Mouse (Mus musculus) heart, embryonic 14.5 days (tissue): ENCODE data around the gene Zfp990. TPM values are rescaled to one million over a fixed set of nuclear protein-coding genes. Genes with fewer than 3 reads are reported as not detected.
"Not testable (repeated sequence)": the region's sequence is repeated elsewhere in the genome, so short reads cannot be mapped to it uniquely, and the experiment has no call there.

ENCODE experiments used
- ATAC-seq: fragments of 200-750 bp; cut with Nextera tagmentation; 2 replicates; pipeline ENCODE4 v1.8.0; 2017; ENCODE audit warnings: low read depth, moderate TSS enrichment; ENCODE audit not compliant: insufficient number of reproducible peaks, insufficient read depth, low FRiP score
- H3K27ac ChIP-seq, 2 experiments: fragments of 200-500 bp in 1 of 2; fragments of 300-500 bp in 1 of 2; sonication (generic) in 1 of 2; replicated peaks in 1 of 2; 2 replicates each; pipeline ENCODE4 v1.5.1; 2012 to 2014; ENCODE audit warnings: low read depth in 2 of 2, low read length in 2 of 2, control low read depth in 1 of 2, mild to moderate bottlenecking in 1 of 2, mixed read lengths in 1 of 2; ENCODE audit not compliant: control insufficient read depth in 1 of 2, insufficient read depth in 1 of 2
- H3K27me3 ChIP-seq: fragments of 300-500 bp; sonication (generic); 2 replicates; pipeline ENCODE4 v1.6.1; 2014; ENCODE audit warnings: mild to moderate bottlenecking, low read length, control low read depth; ENCODE audit not compliant: control insufficient read depth, insufficient read depth
- H3K36me3 ChIP-seq: fragments of 300-500 bp; sonication (generic); 2 replicates; pipeline ENCODE4 v1.6.1; 2014; ENCODE audit warnings: mild to moderate bottlenecking, control low read depth, low read length, mixed read lengths; ENCODE audit not compliant: control insufficient read depth, insufficient read depth
- H3K4me1 ChIP-seq, 2 experiments: fragments of 200-500 bp in 1 of 2; fragments of 300-500 bp in 1 of 2; sonication (generic) in 1 of 2; 2 replicates each; pipeline ENCODE4 v1.6.1; 2012 to 2014; ENCODE audit warnings: low read length in 2 of 2, control low read depth in 1 of 2, mixed read lengths in 1 of 2; ENCODE audit not compliant: control insufficient read depth in 2 of 2, insufficient read depth in 2 of 2
- H3K4me2 ChIP-seq: fragments of 300-500 bp; sonication (generic); 2 replicates; pipeline ENCODE4 v1.6.1; 2014; ENCODE audit warnings: mild to moderate bottlenecking, low read length
- H3K4me3 ChIP-seq, 2 experiments: fragments of 200-500 bp in 1 of 2; fragments of 300-500 bp in 1 of 2; sonication (generic) in 1 of 2; 2 replicates each; pipeline ENCODE4 v1.5.1; 2012 to 2014; ENCODE audit warnings: low read length in 2 of 2, mild to moderate bottlenecking in 2 of 2, control low read depth in 1 of 2, low read depth in 1 of 2, moderate library complexity in 1 of 2; ENCODE audit not compliant: control insufficient read depth in 1 of 2, insufficient read depth in 1 of 2
- H3K9ac ChIP-seq: fragments of 300-500 bp; sonication (generic); 2 replicates; pipeline ENCODE4 v1.6.1; 2014; ENCODE audit warnings: mild to moderate bottlenecking, low read length
- H3K9me3 ChIP-seq: fragments of 300-500 bp; sonication (generic); 2 replicates; pipeline ENCODE4 v1.6.1; 2016; ENCODE audit warnings: low read length, control low read depth; ENCODE audit not compliant: control insufficient read depth
- whole genome bisulfite sequencing: fragments of 180-500 bp; shearing (Covaris S2); extraction: QIAGEN DNeasy Blood & Tissue Kit; methylation state at CpG from one replicate; pipeline ENCODE4 v1.1.7; 2014; 5-methylcytosine and 5-hydroxymethylcytosine counted together
- polyA plus RNA-seq: library from polyadenylated mRNA; unstranded; fragments of >200 nt; fragmentation: Nextera tagmentation; extraction: Ambion mirVana; gene quantifications from 2 replicates; pipeline ENCODE4 v1.2.1, GENCODE M21; 2014

Gene Zfp990
- not detected in 2 replicates for polyA plus RNA-seq

GRCm38 (mm10) chr4:145510459-145510858 lies at the start of gene Zfp990:
Gene Zfp990 (plus strand): TSS chr4:145510759.
- WGBS = 80% methylated on average over 2 of the region's 4 CpGs
- not testable (repeated sequence) for H3K27me3 ChIP-seq, H3K36me3 ChIP-seq, H3K4me3 ChIP-seq, H3K9me3 ChIP-seq, H3K4me2 ChIP-seq, H3K9ac ChIP-seq, ATAC-seq, H3K4me1 ChIP-seq, H3K27ac ChIP-seq

GRCm38 (mm10) chr4:145463553-145464253 lies 46.9 kb upstream of the Zfp990 start:
- H3K4me1 ChIP-seq, H3K9me3 ChIP-seq, H3K36me3 ChIP-seq, ATAC-seq, H3K27ac ChIP-seq, H3K27me3 ChIP-seq: not testable (repeated sequence)
- H3K9ac ChIP-seq = 0 out of 2 replicates have a peak overlapping the region, but pooled peaks have one; percentile 16
- H3K4me2 ChIP-seq = peak overlapping the region; percentile 66
- 16% methylated on average over 67 of the region's 68 CpGs for WGBS
- peak overlapping the region; percentile 36 to 48 for H3K4me3 ChIP-seq

DNA sequence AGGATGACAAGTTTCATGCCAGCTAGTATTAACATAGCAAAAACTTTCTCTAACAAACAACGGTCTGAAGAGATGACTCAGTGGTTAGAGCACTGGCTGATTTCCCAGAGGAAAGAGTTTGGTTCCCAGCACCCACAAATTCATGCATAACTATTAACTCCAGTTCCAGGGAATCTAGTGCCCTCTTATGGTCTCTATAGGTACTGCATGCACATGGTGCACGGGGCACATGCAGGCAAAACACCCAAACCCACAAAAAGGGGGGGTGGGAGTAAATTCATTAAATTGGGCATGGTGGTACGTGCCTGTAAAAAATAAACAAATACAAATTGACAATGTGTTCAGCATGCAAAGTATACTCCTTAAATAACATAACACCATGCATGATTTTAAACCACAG lies 32.4 kb upstream of the Zfp990 start:
- H3K4me1 ChIP-seq = no peaks in the 10 kb centered on the region
- H3K27ac ChIP-seq = no peak overlapping the region
- H3K4me2 ChIP-seq = no peak overlapping the region
- H3K4me3 ChIP-seq = no peak overlapping the region
- H3K9ac ChIP-seq = no peak overlapping the region
- no peaks in the 10 kb centered on the region for H3K27me3 ChIP-seq
- ATAC-seq = no peak
- 72% methylated on average over 3 of the region's 3 CpGs for WGBS
- no peaks in the 10 kb centered on the region for H3K36me3 ChIP-seq
- H3K9me3 ChIP-seq = peaks cover 20% of the 10 kb centered on the region; the same call in 1 of the 2 replicates

- not testable (repeated sequence) for H3K36me3 ChIP-seq, H3K4me1 ChIP-seq, H3K27me3 ChIP-seq, H3K9ac ChIP-seq, H3K27ac ChIP-seq, H3K4me3 ChIP-seq, H3K4me2 ChIP-seq, ATAC-seq
- WGBS = 88% methylated on average over 8 of the region's 8 CpGs
- H3K9me3 ChIP-seq = peaks cover 20% of the 10 kb centered on the region; the same call in 1 of the 2 replicates
These were observed 29.9 kb upstream of the Zfp990 start for GRCm38 (mm10) chr4:145480699-145481098.

DNA sequence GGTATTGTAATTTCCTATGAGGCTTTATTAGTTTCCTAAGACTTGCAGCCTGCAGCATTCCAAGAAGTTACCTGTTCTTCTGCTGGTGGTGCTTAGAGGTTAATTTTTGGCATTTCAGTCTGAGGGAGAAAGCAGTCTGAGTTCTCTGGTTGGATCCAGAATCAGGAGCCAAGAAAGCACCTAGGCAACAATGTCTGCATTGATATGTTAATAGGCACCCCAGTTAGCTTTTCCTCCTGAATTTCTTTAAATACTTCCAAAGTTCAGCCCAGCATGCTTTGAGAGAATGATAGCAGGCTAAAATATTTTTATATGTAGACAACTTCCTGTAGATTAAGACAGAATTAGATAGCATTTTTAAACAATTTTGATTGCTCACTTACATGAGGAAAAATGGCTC lies 21.2 kb upstream of the Zfp990 start:
- ATAC-seq = no peak
- Histone ChIP-seq H3K27me3 (no peaks in the 10 kb centered on the region), H3K4me3 (no peak overlapping the region), H3K4me2 (no peak overlapping the region), H3K27ac (no peak overlapping the region), H3K4me1 (no peaks in the 10 kb centered on the region), H3K9ac (no peak overlapping the region), H3K36me3 (no peaks in the 10 kb centered on the region), H3K9me3 (0 out of 2 replicates have a peak, but pooled peaks cover 2% of the 10 kb centered on the region)

DNA sequence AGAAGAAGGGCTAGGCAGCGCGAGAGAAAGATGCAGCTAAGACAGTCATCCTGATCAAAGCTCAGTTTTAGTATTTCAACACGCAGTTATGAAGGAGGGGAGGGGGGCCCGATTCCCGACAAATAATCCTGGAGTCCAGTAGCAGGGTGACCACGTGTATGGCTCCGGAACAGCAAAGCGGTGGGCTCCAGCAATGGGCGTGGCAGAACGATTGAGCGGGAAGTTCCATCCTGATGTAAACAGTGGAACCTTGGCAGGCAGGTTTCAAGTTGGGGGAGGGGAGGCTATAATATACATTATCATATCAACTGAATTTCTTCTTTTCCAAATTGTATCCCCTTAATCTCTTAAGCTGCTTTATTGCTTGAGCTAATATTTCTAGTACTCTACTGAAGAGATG lies 18.4 kb upstream of the Zfp990 start:
- no peaks in the 10 kb centered on the region for H3K27me3 ChIP-seq
- 0 out of 2 replicates have a peak, but pooled peaks cover 2% of the 10 kb centered on the region for H3K9me3 ChIP-seq
- H3K4me2 ChIP-seq = no peak overlapping the region
- no peak overlapping the region for H3K4me3 ChIP-seq
- H3K9ac ChIP-seq = no peak overlapping the region
- no peaks in the 10 kb centered on the region for H3K36me3 ChIP-seq
- ATAC-seq = no peak
- no peaks in the 10 kb centered on the region for H3K4me1 ChIP-seq
- 71% methylated on average over 11 of the region's 11 CpGs for WGBS
- H3K27ac ChIP-seq = no peak overlapping the region

DNA sequence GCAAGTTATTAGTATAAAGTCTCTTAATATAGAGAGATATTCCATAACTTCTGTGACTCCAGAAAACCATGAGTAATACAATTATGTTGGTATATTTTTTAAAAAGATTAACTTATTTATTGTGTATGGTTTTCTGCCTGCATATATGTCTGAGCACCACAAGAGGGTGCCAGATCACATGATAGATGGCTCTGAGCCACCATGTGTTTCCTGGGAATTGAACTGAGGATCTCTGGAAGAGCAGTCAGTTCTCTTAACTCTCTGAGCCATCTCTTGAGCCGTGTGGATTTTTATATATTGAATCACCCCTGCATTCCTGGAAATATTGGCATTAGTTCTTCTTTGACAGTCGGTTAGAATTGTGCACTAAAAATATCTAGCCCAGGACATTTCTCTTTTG lies 17.2 kb upstream of the Zfp990 start:
- not testable (repeated sequence) for H3K4me1 ChIP-seq, H3K36me3 ChIP-seq, H3K4me2 ChIP-seq, H3K4me3 ChIP-seq, H3K27me3 ChIP-seq, H3K9ac ChIP-seq, ATAC-seq, H3K27ac ChIP-seq, H3K9me3 ChIP-seq
- 54% methylated on average over 2 of the region's 2 CpGs for WGBS

GRCm38 (mm10) chr4:145514637-145515036 lies 4.1 kb downstream of the Zfp990 start:
- ATAC-seq, H3K27ac ChIP-seq: not testable (repeated sequence)
- WGBS = 61% methylated on average over 1 of the region's 2 CpGs

More at GRCm38 (mm10) chr4:145514637-145515036, 4.1 kb downstream of the Zfp990 start:
- not testable (repeated sequence) for H3K4me2 ChIP-seq, H3K27me3 ChIP-seq, H3K4me1 ChIP-seq, H3K36me3 ChIP-seq, H3K9me3 ChIP-seq, H3K9ac ChIP-seq, H3K4me3 ChIP-seq
